Mouse (Mus musculus) frontal cortex, postnatal 25 days (tissue): Measurements from ENCODE around the gene Ccdc96.

Experiments
- DNase-seq, 2 experiments: peaks; one replicate each; pipeline ENCODE4 v3.0.0; 2022; ENCODE audit warnings: low spot score in 2 of 2

Gene Ccdc96

DNA sequence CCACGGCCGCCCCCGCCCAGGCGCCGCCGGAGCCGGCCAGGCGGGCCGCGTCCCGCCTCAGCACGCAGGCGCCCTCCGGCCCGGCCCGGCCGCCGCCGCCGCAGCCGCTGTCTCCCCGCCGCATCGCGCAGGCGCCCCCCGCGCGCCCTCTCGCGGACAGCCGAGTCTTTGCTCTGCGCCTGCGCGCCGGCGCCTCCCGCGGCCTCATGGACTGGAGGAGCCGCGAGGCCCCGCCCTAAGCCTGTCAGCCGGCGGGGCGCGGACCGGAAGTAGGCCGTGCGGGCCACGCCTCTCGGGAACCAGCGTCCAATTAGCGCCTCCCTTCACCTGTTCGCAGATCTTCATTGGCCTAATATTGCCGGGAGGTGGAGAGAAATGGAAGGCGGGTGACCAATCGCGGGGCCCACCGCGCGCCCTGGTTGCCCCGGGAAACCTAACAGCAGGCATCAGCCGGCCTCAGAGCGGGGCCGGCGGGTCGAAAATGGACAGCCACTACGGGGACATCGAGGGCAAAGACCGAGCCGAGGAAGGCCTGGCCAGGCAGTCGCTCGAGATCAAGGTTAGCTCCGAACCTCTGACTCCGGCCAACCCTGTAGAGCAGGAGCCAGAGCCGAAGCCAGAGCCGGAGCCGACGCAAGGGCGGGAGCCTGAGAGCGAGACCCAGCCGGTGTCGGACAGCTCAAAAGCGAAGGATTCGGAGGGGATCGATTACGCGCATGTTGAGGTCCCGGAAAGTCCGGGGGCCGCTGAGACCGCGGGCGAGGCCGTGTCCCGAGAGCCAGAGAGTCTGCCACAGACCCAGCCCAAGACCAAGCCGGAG lies at the start of gene Ccdc96, which contains the start of gene Tada2b:
Ccdc96 (plus strand) TSS at position 418 of the 820 bp plus-strand sequence.
Tada2b (minus strand) TSS at position 115 of the 820 bp plus-strand sequence.
- peak; percentile 94 for DNase-seq

DNA sequence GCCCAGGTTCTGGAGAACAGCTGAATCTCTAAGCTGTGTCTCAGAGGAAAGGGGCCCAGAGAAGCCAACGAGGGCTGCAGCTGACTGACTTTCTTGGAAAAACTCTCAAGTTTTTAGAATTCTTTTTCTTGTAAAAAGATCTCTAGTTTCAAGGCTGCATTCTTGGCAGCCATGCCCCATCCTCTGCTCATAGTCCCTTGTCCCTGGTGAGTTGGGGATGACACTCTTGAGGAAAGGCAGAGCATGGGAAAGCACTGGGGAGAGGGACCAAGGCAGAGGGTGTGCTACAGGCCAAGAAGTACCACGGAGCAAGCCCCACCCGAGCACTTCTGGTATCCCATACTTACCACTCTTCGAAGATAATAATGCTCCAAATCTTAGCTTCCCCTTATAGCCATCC lies 47.5 kb upstream of the Ccdc96 start:
- no peak for DNase-seq

DNA sequence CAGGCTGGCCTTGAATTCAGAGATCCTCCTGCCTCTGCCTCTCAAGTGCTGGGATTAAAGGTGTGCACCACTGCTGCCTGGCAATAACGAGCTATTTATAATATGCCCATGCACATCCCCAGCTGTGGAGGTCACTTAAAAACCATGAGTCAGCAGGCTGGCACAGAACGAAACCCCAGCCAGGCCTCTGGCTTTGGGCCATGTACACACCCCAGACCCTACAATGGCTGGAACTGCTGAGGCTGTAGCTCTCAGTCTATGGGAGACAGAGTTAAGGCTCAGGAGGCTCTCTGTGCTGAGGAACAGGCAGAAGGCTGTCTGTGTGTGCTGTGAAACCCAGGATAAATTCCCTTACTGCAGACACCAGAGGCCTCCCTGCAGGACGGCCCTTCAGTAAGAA lies 43.6 kb upstream of the Ccdc96 start:
- DNase-seq = no peak

DNA sequence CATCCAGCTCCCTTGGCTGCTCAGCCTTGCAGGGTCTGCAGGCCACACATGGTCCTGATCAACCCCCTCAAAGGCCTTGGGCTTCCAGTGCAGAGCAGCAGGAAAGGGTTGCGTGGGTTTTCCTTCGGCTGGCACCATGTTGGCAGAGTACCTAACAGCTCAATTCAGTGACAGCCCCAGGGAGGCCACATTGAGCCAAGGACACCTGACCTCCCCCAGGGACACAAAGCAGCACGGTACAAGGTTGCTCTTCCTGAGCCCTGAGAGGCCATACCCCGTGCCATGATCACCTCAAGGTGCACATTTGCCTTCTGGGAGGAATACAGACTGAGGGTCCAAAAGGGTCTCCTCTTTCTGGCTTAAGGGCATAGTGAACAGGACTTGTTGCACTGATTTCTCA lies 39.8 kb upstream of the Ccdc96 start:
- DNase-seq = no peak

DNA sequence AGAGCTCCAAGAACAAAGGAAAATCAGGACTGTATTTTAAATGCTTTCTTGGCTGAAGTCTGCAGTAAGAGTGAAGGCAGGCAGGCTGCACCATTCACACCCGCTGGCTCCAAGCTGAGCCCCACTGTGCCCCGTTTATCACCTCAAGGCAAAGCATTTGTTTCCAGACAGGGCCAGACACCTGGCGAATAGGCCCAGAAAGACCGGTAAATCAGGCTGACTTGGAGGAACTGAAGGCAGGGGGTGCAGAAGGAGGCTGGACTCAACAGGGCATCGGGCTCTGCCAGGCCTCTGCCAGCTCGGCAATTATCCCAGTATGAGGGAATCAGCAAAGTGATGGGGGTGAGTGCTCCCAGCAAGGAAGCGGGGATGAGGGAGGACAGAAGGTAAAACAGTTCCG lies 39.4 kb upstream of the Ccdc96 start:
- DNase-seq = no peak

DNA sequence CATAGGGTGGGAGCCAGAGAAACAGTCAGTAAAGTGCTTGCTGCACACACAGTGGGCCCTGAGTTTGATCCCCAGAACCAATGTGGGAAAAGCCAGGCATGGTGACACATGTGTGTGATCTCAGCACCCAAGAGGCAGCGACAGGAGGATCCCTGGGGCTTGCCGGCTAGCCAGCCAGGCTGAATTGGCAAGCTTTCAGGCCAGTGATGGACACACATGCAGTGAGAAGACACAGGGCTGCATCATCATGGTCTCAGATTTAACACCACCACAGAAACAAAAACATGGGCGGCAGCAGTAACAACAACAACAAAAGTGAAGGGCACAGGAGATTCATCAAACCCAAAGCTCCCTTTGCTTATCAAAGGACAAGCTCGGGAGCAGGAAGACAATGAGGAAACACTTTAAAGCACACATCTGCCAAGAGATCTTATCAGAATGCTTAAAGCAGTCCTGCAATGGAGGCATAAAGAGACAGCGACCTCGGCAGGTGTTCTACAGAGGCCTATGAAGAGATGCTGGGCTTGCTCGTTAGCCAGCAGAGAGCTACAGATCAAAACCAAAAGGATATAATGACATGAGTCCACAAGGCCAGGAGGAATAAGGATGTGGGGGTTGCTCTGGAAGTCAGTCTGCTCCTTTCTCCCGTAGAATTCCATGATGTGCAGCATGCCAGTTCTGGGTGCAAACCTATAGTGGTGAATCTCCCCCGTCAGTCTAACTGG lies 38.1 kb upstream of the Ccdc96 start:
- DNase-seq = no peak

DNA sequence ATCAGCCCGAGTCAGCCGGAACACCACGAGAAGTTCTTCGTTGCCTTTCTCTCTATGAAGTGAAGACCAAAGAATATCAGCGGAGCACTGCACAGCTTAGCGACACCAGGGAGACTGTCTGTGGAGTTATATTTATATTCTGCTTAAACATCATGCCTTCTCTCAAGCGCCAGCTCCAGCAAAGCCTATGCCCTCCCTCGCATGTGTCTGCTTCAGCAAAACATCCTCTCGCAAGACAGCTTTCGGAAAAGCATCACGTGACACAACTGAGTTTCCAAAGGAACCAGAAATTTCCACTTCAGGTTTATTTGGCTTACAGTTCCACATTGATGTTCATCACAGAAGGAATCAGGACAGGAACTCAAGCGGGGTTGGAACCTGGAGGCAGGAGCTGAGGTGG lies 36.5 kb upstream of the Ccdc96 start:
- DNase-seq = no peak

DNA sequence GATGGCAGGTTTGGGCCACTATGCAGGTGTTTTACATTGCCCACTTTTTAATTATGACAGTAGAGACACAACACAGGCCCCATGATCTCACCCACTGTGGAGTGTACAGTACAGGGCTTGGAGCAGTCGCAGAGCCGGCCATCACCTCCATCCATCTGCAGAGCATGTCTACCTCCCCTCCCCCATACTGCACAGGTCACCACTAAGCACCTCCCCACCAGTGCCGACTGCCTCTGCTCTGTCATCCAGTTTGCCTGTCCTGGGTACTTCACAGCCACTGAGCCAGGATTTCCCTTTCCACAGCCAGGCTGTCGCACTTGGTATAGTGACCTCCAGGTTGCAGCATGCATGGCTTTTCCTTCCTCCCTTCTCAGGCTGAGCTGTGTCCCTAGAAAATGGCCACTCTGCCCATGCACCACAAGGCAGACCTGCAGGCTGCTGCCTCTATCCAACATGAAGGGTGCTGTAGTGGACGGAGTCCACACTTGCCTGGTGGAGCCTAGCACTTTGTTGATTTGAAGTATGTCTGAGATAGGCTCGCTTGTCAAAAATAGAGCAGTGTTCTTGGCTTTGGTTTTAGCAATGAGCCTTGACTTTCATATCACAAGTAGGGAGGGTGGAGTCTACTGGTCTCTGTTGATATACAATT lies 34.6 kb upstream of the Ccdc96 start:
- DNase-seq = no peak

DNA sequence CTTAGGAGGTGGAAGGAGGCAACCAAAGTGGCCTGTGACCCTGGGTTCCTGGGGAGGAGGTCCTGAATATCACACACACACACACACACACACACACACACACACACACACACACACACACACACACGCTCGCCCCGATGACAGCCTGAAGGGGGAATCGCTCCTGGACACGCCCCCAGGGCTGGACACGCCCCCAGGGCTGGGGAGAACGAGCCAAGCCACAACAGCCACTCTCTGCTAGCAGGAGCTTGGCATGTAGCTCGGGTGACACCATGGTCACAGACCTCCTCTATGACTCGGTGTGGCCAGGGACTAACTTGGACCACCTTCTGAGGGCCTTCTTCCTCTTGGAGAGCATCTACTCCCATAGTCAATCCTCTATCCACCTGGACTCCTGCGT lies 33.3 kb upstream of the Ccdc96 start:
- DNase-seq = no peak

DNA sequence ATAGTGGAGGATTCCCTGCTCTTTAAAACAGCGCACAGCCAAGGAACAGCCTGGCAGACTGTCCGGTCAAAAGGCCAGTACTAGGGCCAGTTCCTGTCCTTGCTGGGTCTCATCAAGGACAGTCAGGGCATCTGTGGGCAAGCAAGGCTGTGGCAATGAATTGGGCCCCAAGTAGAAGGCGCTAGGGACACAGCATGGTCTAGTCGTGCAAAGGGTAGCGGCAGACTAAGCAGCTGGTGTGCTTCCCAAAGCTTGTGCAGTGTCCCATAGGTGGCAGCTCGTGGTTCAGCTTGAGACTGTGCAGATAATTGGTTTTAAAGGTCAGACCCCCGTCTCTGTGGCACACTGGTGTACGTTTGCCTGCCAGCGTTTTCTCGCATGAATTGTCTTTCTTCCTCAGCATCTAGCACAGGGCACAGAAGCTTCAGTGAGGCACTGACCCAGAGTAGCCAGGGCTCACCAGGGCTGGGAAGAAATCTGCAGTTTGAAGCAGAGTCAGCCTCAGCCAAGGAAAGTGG lies 32.5 kb upstream of the Ccdc96 start:
- DNase-seq = no peak

DNA sequence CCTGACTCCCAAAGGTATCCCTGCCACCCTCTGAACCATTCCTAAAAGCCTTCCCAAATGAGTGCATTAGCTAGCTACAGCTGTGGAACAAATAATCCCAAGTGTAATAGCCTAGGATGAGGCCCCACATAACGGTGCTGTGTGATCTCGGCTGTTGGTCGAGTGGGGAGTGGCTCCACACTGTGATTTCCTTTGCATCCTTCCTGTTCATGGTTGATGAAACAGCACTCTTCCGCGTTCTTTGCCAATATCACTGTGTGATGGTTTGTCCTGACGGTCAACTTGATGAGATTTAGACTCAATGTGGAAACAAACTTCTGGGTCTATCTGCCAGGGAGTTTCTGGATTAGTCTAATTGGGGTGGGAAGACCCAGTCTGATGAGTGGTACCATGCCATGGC lies 31.6 kb upstream of the Ccdc96 start:
- no peak for DNase-seq

DNA sequence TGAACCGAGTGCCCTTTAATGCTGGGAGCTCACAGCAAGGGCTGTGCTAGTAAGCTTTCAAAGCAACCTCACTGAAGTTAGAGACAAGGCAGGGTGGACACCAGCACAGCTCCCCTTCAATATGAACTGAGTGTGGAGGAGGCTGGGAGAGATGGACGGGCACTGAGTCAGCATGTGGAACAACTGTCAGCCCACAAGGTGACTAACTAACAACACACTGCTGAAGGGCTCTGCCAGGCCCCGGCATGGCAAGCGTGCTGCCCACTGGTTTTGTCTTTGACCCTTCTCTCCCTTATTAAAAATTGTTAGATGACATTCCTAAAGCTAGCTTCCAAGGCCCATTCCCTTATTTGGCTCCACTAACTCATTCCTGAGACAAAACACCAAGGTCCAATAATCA lies 26.7 kb upstream of the Ccdc96 start:
- no peak for DNase-seq

DNA sequence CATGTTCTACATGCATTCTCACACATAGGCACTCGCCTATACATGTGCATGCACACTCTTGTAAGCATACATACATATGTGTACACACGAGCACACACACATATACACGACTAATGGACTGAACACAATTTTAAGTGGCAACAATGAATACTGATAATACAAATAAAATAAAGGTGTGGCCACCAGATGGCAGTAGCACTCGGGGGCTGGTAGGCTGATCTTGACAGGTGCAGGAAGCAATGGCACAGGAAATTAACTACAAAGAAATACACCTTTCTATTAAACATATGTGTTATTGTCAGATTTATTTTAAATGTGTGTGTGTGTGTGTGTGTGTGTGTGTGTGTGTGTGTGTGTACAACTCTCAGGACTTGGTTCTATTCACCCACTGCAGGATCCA lies 25.5 kb upstream of the Ccdc96 start:
- DNase-seq = no peak

DNA sequence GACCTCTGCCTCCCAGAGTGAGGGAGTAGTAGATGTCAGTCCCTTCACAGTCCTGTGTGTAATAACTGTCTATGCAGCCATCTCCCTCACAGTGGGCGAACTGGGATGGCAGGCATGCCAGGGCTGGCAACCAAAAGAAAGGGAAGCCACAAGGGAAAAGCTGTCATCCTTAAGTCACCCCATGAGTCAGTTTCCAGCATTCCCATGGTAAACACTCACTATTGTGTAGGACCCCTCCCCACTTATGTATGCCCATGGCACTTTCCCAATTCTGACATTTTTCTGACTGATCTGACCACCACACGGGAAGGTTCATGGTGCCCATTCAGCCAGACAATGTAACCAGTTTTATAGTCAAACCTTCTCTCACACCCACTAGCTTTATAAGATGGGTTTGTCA lies 23.7 kb upstream of the Ccdc96 start:
- DNase-seq = no peak

DNA sequence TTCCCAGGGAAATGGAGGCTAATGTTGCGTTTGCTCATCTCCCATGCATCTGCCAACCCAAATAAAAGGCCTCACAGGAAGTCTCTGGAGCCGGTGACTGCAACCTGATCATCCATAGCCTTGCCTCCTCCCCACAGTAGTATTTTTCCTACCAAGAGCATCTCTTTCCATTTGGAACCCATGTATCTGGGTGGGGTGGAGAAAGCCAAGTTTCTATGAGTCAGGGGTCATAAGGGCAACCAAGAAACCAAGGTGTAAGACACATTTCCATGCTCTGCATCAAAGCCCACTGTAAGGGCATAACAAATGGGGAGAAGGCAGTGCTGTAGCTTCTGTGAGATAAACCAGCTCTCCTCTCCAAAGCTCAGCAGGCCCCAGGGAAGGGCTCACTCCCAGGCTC lies 23.2 kb upstream of the Ccdc96 start:
- no peak for DNase-seq

DNA sequence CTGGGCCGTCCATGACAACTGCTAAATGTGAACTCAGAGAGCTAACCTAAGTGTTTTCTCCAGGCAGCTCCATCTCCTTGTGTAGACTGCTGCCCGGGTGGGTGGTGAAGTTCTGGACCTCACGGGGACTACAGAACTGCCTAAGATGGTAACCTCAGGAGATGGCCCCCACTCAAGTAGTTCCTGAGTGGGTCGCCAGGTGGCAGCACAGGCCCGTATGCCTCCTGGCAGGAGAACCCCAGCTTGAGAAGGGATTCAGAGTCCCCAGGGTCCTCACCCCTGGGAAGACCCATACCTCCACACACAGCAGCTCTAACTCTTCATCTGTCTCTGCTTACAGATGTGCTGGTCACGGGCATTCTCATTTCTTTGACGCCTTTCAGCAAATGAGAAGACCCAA lies 21.6 kb upstream of the Ccdc96 start:
- DNase-seq = peak; percentile 72 to 74

DNA sequence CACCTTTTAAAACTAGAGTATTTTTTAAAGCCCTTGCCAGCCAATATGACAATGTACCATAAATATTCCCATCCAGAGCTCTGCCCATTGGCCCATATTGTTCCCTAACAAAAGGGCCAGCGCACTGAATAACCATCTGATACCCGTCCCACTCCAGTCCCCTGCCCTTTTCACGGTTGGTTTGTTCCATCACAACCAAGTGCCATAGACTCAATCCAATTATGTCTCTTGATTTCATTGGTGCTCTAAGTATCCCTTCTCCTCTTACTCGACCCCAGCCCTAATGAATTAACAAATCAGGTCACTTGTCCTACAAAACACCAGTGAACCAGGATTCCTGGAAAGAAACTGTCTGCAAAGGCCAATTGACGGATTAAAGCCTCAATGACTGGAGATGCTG lies 21.0 kb upstream of the Ccdc96 start:
- DNase-seq = no peak

DNA sequence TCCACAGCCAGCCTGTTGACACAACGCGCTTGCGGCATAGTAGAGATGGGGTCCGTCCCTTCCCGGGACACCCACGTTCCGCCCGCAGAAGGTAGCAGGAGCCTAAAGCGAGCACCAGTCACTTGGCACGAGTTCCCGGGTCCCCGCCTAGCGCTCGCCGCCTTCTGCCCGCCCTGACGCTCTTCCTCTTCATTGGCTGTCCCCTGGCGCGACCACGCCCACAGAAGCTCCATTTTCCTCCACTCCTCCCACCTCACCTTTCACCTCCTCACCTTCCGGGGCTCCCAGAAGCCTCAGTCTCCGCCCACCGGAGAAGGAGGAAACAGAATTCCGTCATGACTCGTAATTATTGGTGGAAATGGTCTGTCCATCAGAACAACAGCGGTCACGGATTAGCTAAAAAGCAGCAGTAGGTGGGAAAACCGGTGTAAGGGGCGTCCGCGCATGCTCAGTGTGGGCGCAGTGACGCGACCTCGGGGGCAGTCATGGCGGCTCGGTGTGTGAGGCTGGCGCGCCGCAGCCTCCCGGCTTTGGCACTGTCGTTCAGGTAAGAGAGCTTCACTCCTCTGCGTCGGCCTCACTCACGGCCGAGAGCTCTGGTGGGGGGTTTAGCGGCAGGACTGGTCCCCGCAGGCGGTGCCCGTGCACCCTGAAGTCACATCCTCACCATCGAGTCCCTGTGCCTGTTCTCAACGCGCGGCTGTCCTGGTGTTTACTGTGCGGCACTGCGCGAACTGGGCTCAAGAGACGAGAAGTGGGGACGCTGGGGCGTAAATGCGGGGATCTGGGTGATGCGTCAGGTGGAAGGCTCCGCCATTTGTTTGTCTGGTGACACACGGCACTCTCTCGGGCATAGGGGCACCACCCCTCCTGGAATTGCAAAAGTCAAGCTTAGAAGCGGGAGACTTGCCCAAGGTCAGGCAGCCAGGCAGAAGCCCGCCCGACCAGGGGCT lies 19.4 kb upstream of the Ccdc96 start, which contains the start of gene Grpel1:
Grpel1 (plus strand) TSS at position 290 of the 953 bp plus-strand sequence.
- DNase-seq = peak; percentile 87 to 94

DNA sequence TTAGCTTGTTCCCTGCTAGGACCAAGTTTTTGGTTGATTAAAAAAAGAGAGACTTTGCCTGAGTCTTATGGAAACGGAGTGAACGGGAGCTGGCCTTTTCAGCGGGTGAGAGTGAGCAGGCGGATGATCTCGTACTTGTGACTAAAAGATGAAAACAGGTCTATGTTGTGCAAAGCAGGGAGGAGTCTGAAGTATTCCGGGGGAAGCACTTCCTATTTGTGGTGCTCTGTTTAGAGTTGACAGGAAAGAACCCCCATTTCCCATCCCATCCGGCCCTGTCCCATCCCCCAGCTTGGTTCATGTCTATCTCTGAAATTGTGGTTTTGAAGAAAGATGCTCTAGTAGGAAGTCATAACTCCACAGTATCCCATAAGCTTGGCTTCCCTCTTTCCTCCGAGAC lies 18.5 kb upstream of the Ccdc96 start:
- no peak for DNase-seq

DNA sequence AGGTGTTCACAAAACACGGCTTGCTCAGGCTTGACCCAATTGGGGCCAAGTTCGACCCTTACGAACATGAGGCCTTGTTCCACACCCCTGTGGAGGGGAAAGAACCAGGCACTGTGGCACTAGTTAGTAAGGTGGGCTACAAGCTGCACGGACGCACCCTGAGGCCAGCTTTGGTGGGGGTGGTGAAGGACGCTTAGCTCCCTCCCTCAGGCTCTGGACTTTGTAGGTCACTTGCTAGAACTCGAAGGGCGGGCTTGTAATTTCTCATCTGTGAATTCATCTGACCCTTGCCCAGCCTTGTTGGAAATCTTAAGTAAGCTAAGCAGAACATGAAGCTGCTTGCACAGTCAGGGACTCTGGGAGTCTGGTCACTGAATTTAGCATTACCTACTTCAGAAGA lies 13.2 kb upstream of the Ccdc96 start:
- DNase-seq = no peak
